Mouse (Mus musculus): ENCODE results near the gene Tmem51. TPM values are rescaled to one million over a fixed set of nuclear protein-coding genes. Genes with fewer than 3 reads are reported as not detected.

Tmem51 gene
- polyA plus RNA-seq (2012; rRNA removed; ENCODE audit: low replicate concordance), result 38.7 and 40.3 TPM in 2 replicates

DNA sequence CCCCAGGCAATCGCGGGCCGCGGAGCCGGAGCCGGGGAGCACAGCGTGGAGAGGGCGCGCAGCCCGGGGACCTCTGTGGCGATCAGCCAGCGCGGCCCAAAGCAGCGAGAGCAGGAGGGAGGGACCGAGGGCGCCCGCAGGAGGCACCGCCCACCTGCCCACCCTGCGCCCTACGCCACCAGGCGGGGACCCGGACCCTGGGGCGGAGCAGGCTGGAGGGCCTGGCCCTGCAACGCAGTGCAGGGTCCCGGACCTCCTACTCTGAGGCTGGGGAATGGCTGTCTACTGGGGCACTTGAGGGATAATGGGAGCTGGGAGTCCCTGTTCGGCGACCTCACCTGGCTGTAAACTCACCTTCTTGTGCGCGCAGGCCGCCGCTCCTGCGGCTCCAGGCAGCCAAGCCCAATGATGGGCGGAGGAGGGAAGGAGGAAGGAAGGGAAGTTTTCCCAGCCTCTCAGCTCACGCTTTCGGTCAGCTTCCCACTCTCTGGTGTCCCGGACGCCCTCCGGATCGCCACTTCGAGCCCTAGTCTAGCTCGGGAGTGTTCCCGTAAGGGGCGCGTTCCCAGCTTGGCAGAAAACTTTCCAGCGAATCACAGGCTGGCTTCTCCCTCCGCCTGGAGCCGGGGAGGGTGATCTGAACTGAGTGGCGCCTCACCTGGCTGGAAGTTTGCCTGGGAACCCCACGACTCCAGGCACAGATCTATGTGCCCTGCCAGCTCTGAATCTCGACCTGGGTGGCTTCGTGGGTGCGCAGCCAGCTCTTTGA, at the start of gene Tmem51:
Tmem51 (minus strand) TSS at position 174 of the 769 bp plus-strand sequence.

DNA sequence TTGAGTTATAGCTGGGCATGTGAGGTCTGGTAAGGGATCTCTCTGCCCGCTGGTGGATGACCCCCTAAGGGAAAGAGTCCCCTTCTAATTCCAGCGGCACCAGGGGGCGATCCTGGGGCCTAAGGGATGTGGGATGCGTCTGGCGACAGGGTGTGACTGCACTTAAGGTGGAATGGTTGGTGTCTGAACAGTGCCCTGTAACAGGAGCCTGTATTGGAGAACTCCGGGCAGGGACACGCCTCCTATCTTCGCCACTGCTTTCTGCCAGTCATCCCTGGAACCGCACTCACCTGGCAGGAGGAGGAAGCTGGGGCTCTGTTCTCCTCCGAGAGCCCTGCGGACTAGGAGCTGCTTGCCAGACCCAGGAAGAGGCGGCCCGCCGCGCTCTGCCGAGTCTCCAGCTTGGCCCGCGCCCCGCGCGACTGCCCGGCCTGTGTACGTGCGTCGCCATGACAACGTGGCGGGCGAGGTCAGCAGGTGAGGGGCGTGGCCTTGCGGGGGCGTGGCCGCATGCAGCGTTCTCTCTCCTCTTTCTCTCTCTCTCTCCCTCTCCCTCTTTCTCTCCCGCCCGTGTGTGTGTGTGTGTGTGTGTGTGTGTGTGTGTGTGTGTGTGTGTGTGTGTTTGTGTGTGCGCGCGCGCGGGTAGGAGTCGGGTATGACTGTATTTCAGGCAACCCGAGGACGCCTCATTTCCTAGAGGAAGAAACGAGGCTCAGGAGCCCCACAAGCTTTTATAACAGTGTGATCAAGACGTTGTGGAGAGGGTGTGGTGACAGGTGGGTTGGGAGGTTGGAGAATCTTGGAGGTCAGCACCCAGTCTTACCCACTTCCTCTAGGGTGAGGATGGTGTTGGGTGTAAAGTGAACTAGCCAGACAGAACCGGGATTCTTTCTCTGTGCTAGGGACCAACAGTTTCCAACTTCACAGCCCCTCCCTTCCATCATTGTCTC, 69.2 kb downstream of the Tmem51 start, which contains the start of gene Fhad1:
Fhad1 (minus strand) TSS at position 424 of the 950 bp plus-strand sequence.

Other genes starting within 250 kb of the Tmem51 start
- gene Ctrc, start 237.9 kb downstream of the Tmem51 start, polyA plus RNA-seq (2012; rRNA removed; ENCODE audit: low replicate concordance), result 0.39 and 112 TPM in 2 replicates
- 181 and 429 TPM in 2 replicates for gene Efhd2, start 209.4 kb downstream of the Tmem51 start, polyA plus RNA-seq (2012; rRNA removed; ENCODE audit: low replicate concordance)
- 0.07 and 0.09 TPM in 2 replicates for gene Fhad1, start 69.2 kb downstream of the Tmem51 start, polyA plus RNA-seq (2012; rRNA removed; ENCODE audit: low replicate concordance)
- 11.6 and 15.0 TPM in 2 replicates for gene Kazn, start 155.1 kb upstream of the Tmem51 start, polyA plus RNA-seq (2012; rRNA removed; ENCODE audit: low replicate concordance)

Measured in duodenum, adult 2 months (tissue).